Comparison of ENCODE assay signal across 23 mouse cellular contexts in the genomic region with DNA sequence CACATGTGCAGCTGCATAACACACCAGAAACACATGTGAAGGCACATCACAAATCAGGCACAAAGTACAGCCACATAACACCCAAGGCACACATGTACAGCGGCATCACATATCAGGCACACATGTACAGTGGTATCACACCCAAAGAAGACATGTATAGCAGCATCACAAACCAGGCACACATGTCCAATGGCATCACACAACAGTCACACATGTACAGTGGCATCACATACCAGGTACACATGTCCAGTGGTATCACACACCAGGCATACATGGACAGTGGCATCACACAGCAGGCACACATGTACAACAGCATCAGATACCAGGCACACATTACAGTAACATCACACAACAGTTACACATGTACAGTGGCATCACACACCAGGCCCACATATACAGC.
DNase-seq lines count a peak whose midpoint lies in the region; ATAC-seq and TF ChIP-seq lines count a peak whose summit lies in the region.
"Had no signal": no experiment of that assay in that cellular context is flagged by ENCODE, and none has a peak within 500 bp of the region (broad histone marks: within the 10 kb centered on the region; RNA-seq: fewer than 3 reads in every experiment).

No protein-coding gene starts in this region.

- DNase-seq in cerebellum, adult 2 months, result no peak
- DNase-seq in cerebellum, postnatal 10 days, result no peak
- peak; percentile 78 for DNase-seq in heart, adult 11 months
- no peak for DNase-seq in heart, adult 8-10 months (ENCODE audit: low spot score)
- DNase-seq: adrenal gland, adult 8-10 months; adrenal gland, postnatal 14 days; adrenal gland, postnatal 36 days; B cell, adult 2 months; cerebellum, adult 11-12 months; cerebellum, adult 8-10 months; cerebellum, adult 9-11 months; cerebellum, postnatal 25 days; forebrain, postnatal 0 days had no signal

- H3K27me3 ChIP-seq in cerebellum, adult 2 months (ENCODE audit: control insufficient read depth, insufficient read depth, low read length), result no peaks in the 10 kb centered on the region
- peaks cover 51% of the 10 kb centered on the region for H3K27me3 ChIP-seq in megakaryocyte, embryonic 14.5 days (replicated peaks)
- H3K27me3 ChIP-seq: forebrain, embryonic 15.5 days; Patski had no signal

- WGBS in cerebellum, adult 2 months, result 100% methylated on average over 1 of the region's 1 CpGs

- no peak for TF ChIP-seq POLR2A in cerebellum, adult 2 months (IDR thresholded peaks at IDR 0.05; ENCODE audit: borderline replicate concordance, insufficient read depth, low read length)

- ATAC-seq in megakaryocyte, adult 5-6 weeks (ENCODE audit: poor library complexity, severe bottlenecking), result no peak
- ATAC-seq: activated CD4-positive, CD25-positive, alpha-beta regulatory T cell, adult 4 months; CD4-positive, CD25-positive, alpha-beta regulatory T cell, adult 4 months; forebrain, embryonic 13.5 days; forebrain, embryonic 15.5 days; forebrain, postnatal 0 days; Patski had no signal

- peaks cover 41% of the 10 kb centered on the region for H3K9me3 ChIP-seq in megakaryocyte, embryonic 14.5 days
- H3K9me3 ChIP-seq: embryonic facial prominence, embryonic 10.5 days; embryonic facial prominence, embryonic 12.5 days; forebrain, embryonic 13.5 days; forebrain, embryonic 15.5 days had no signal

- H3K4me1 ChIP-seq in cerebellum, adult 2 months (ENCODE audit: control insufficient read depth, insufficient read depth, low read length), result no peaks in the 10 kb centered on the region
- H3K4me1 ChIP-seq in megakaryocyte, embryonic 14.5 days, result peaks cover 6% of the 10 kb centered on the region; the same call in 1 of the 2 replicates
- H3K4me1 ChIP-seq: embryonic facial prominence, embryonic 12.5 days; forebrain, embryonic 13.5 days had no signal

- no peak overlapping the region for H3K27ac ChIP-seq in cerebellum, adult 2 months (ENCODE audit: insufficient read depth, low read length)
- H3K27ac ChIP-seq: embryonic facial prominence, embryonic 10.5 days; embryonic facial prominence, embryonic 12.5 days; forebrain, embryonic 13.5 days; forebrain, embryonic 15.5 days had no signal

- TF ChIP-seq CTCF in cerebellum, adult 2 months (IDR thresholded peaks at IDR 0.05; ENCODE audit: borderline replicate concordance, insufficient read depth, low read depth, low read length), result 0 out of 2 replicates have a peak, but pooled peaks have one; percentile 10

- no peaks in the 10 kb centered on the region for H3K36me3 ChIP-seq in megakaryocyte, embryonic 14.5 days (replicated peaks; ENCODE audit: low read length)
- H3K36me3 ChIP-seq: embryonic facial prominence, embryonic 10.5 days; embryonic facial prominence, embryonic 12.5 days; forebrain, embryonic 15.5 days; G1E had no signal

- no peak overlapping the region for H3K4me3 ChIP-seq in cerebellum, adult 2 months (replicated peaks; ENCODE audit: insufficient read depth, low read depth, low read length)
- peak overlapping the region; percentile 74 for H3K4me3 ChIP-seq in megakaryocyte, embryonic 14.5 days (replicated peaks)
- H3K4me3 ChIP-seq: embryonic facial prominence, embryonic 10.5 days; embryonic facial prominence, embryonic 12.5 days; forebrain, embryonic 13.5 days; forebrain, embryonic 15.5 days had no signal
